Comparison of ENCODE assay signal across 7 mouse cellular contexts in the genomic region with DNA sequence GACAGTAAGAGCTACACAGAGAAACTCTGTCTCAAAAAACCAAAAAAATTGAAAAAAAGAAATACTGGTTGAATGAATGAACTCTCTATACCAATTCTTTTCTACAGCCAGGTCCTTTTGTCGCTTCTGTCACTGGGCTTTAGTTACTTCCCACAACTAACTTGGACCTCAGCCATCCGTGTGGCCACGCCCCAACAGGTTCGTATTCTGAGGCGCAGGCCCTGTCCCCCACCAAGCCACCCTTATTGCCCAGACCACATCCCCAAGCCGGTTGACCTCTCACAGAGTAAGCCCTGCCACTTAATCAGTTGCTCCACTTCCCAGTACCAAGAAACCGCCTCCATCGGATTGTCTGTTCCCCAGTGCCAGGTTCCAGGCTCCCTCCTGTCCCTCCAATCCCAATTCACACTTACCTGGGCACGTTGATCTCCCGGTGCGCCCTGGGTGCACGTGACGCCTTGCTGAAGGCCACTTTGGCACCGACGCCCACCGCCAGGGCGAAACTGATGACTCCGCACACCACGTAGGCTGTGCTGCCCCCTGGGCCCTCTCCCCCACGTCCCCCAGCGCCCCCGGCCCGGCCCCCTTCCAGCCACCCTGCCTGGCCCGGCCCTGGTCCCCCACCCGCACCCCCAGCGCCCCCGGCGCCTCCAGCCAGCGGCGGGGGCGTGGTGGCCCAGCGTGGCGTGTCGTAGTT. TPM values are rescaled to one million over a fixed set of nuclear protein-coding genes. Genes with fewer than 3 reads are reported as not detected.
A peak's percentile ranks its signal among the peaks of the same experiment; 100 is the strongest.
DNase-seq lines count a peak whose midpoint lies in the region; ATAC-seq and TF ChIP-seq lines count a peak whose summit lies in the region.

No protein-coding gene starts in this region.

- peak overlapping the region; percentile 42 for H3K4me2 ChIP-seq in liver, embryonic 14.5 days (ENCODE audit: low read depth)

- no peak for TF ChIP-seq EP300 in liver, embryonic 14.5 days (IDR thresholded peaks at IDR 0.05; ENCODE audit: low read depth)

- WGBS in hindbrain, embryonic 10.5 days, result 4% methylated on average over 34 of the region's 34 CpGs
- WGBS in liver, embryonic 14.5 days (ENCODE audit: insufficient replicate concordance), result 5% methylated on average over 34 of the region's 34 CpGs
- 24% methylated on average over 34 of the region's 34 CpGs for WGBS in olfactory bulb, adult 2 months

- H3K9me3 ChIP-seq in hindbrain, embryonic 10.5 days, result 0 out of 2 replicates have a peak, but pooled peaks cover 6% of the 10 kb centered on the region
- no peaks in the 10 kb centered on the region for H3K9me3 ChIP-seq in liver, embryonic 14.5 days (ENCODE audit: control insufficient read depth, low read length)

- H3K4me3 ChIP-seq in hindbrain, embryonic 10.5 days, result peak overlapping the region; percentile 68
- H3K4me3 ChIP-seq in liver, embryonic 14.5 days (ENCODE audit: insufficient read depth in 1 of 2, low read depth in 2 of 2, low read length in 2 of 2), result no peak overlapping the region
- H3K4me3 ChIP-seq in olfactory bulb, adult 2 months (ENCODE audit: insufficient read depth, low read depth, low read length), result peak overlapping the region; percentile 50

- no peak overlapping the region for H3K9ac ChIP-seq in liver, embryonic 14.5 days (replicated peaks)

- no peak for ATAC-seq in liver, embryonic 14.5 days (ENCODE audit: insufficient read depth)

- DNase-seq in lung, adult 18-20 months, result peak; percentile 67 to 69
- DNase-seq in lung, postnatal 25 days (ENCODE audit: low spot score), result no peak
- no peak for DNase-seq in hindbrain, embryonic 10.5 days (ENCODE audit: low spot score)
- no peak for DNase-seq in liver, embryonic 14.5 days (ENCODE audit: low read depth in 3 of 3, low spot score in 3 of 3)
- DNase-seq in left cerebral cortex, postnatal 4 days, result no peak
- DNase-seq in embryo, embryonic 10.5 days (ENCODE audit: low spot score), result no peak

- no peak for TF ChIP-seq CTCF in liver, embryonic 14.5 days (IDR thresholded peaks at IDR 0.05; ENCODE audit: low read depth)
- no peak for TF ChIP-seq CTCF in olfactory bulb, adult 2 months (IDR thresholded peaks at IDR 0.05; ENCODE audit: insufficient read depth, low read depth, low read length)

- peak overlapping the region; percentile 83 for H3K27ac ChIP-seq in hindbrain, embryonic 10.5 days
- no peak overlapping the region for H3K27ac ChIP-seq in liver, embryonic 14.5 days
- H3K27ac ChIP-seq in olfactory bulb, adult 2 months (ENCODE audit: insufficient read depth, low read depth, low read length), result no peak overlapping the region

- H3K4me1 ChIP-seq in hindbrain, embryonic 10.5 days (replicated peaks), result peaks cover 20% of the 10 kb centered on the region
- H3K4me1 ChIP-seq in liver, embryonic 14.5 days (replicated peaks; ENCODE audit: control insufficient read depth in 2 of 2, insufficient read depth in 2 of 2, low read length in 1 of 2), result no peaks in the 10 kb centered on the region
- peaks cover 17% of the 10 kb centered on the region for H3K4me1 ChIP-seq in olfactory bulb, adult 2 months (ENCODE audit: control insufficient read depth, insufficient read depth, low read length)

- H3K27me3 ChIP-seq in hindbrain, embryonic 10.5 days (ENCODE audit: insufficient read depth, poor library complexity, severe bottlenecking), result peaks cover 73% of the 10 kb centered on the region
- peaks cover 42% of the 10 kb centered on the region for H3K27me3 ChIP-seq in liver, embryonic 14.5 days (ENCODE audit: control insufficient read depth, insufficient read depth, low read length)

- no peaks in the 10 kb centered on the region for H3K36me3 ChIP-seq in hindbrain, embryonic 10.5 days
- H3K36me3 ChIP-seq in liver, embryonic 14.5 days (replicated peaks; ENCODE audit: control insufficient read depth, insufficient read depth, low read depth), result no peaks in the 10 kb centered on the region

- intact Hi-C loops in left cerebral cortex, postnatal 4 days (cut with DNase I), result no loop called here

- TF ChIP-seq POLR2A in olfactory bulb, adult 2 months (IDR thresholded peaks at IDR 0.05; ENCODE audit: insufficient read depth, low read depth, low read length), result no peak

RNA-seq across cellular contexts. Expression of a gene that starts 8.7 kb away (rescaled TPM):
- 0.68 and 1.8 TPM in 2 replicates for polyA plus RNA-seq in hindbrain, embryonic 10.5 days (2016; fragmentation: Nextera tagmentation; extraction: Ambion mirVana)
- polyA plus RNA-seq in liver, embryonic 14.5 days (2012; rRNA removed), result 0.01 and 0.14 TPM in 2 replicates
- polyA plus RNA-seq in liver, embryonic 14.5 days (2014; fragmentation: Nextera tagmentation; extraction: Ambion mirVana), result not detected in 2 replicates
- 146 TPM in 1 of 2 replicates, not detected in the other for polyA plus RNA-seq in olfactory bulb, adult 2 months (2012; ENCODE audit: insufficient read depth, insufficient read length, low replicate concordance, missing spikeins)
- total RNA-seq in left cerebral cortex, postnatal 4 days (2021), result 100 to 1,000 TPM; 112 to 126 TPM

RNA-seq across cellular contexts. Expression of a gene that starts 23.4 kb away (rescaled TPM):
- polyA plus RNA-seq in hindbrain, embryonic 10.5 days (2016; fragmentation: Nextera tagmentation; extraction: Ambion mirVana), result 414 and 452 TPM in 2 replicates
- polyA plus RNA-seq in liver, embryonic 14.5 days (2012; rRNA removed), result 186 and 265 TPM in 2 replicates
- 295 and 316 TPM in 2 replicates for polyA plus RNA-seq in liver, embryonic 14.5 days (2014; fragmentation: Nextera tagmentation; extraction: Ambion mirVana)
- polyA plus RNA-seq in olfactory bulb, adult 2 months (2012; ENCODE audit: insufficient read depth, insufficient read length, low replicate concordance, missing spikeins), result not detected in 2 replicates
- total RNA-seq in left cerebral cortex, postnatal 4 days (2021), result 100 to 1,000 TPM; 176 to 203 TPM

RNA-seq across cellular contexts. Expression of a gene that starts 34.3 kb away (rescaled TPM):
- polyA plus RNA-seq in hindbrain, embryonic 10.5 days (2016; fragmentation: Nextera tagmentation; extraction: Ambion mirVana), result 2.6 and 3.3 TPM in 2 replicates
- 1.6 and 2.4 TPM in 2 replicates for polyA plus RNA-seq in liver, embryonic 14.5 days (2012; rRNA removed)
- polyA plus RNA-seq in liver, embryonic 14.5 days (2014; fragmentation: Nextera tagmentation; extraction: Ambion mirVana), result 2.8 and 3.8 TPM in 2 replicates
- not detected in 2 replicates for polyA plus RNA-seq in olfactory bulb, adult 2 months (2012; ENCODE audit: insufficient read depth, insufficient read length, low replicate concordance, missing spikeins)
- total RNA-seq in left cerebral cortex, postnatal 4 days (2021), result 1 to 10 TPM; 1.2 to 1.9 TPM

RNA-seq across cellular contexts. Expression of a gene that starts 41.2 kb away (rescaled TPM):
- polyA plus RNA-seq in hindbrain, embryonic 10.5 days (2016; fragmentation: Nextera tagmentation; extraction: Ambion mirVana), result 0.73 and 0.82 TPM in 2 replicates
- polyA plus RNA-seq in liver, embryonic 14.5 days (2012; rRNA removed), result 6.6 and 6.7 TPM in 2 replicates
- polyA plus RNA-seq in liver, embryonic 14.5 days (2014; fragmentation: Nextera tagmentation; extraction: Ambion mirVana), result 0.56 and 0.86 TPM in 2 replicates
- polyA plus RNA-seq in olfactory bulb, adult 2 months (2012; ENCODE audit: insufficient read depth, insufficient read length, low replicate concordance, missing spikeins), result not detected in 2 replicates
- 1 to 10 TPM; 6.2 to 6.5 TPM for total RNA-seq in left cerebral cortex, postnatal 4 days (2021)

RNA-seq across cellular contexts. Expression of a gene that starts 43.1 kb away (rescaled TPM):
- polyA plus RNA-seq in hindbrain, embryonic 10.5 days (2016; fragmentation: Nextera tagmentation; extraction: Ambion mirVana), result 378 and 382 TPM in 2 replicates
- 237 and 307 TPM in 2 replicates for polyA plus RNA-seq in liver, embryonic 14.5 days (2012; rRNA removed)
- polyA plus RNA-seq in liver, embryonic 14.5 days (2014; fragmentation: Nextera tagmentation; extraction: Ambion mirVana), result 185 and 186 TPM in 2 replicates
- polyA plus RNA-seq in olfactory bulb, adult 2 months (2012; ENCODE audit: insufficient read depth, insufficient read length, low replicate concordance, missing spikeins), result not detected in 2 replicates
- 100 to 1,000 TPM; 603 to 645 TPM for total RNA-seq in left cerebral cortex, postnatal 4 days (2021)

Comparison
In these comparisons a context has a peak if more than half of its experiments do, and no peak if none do; other contexts are left out.
1. DNase-seq: peak in lung, adult 18-20 months (2 of 2); none in lung, postnatal 25 days (single experiment), hindbrain, embryonic 10.5 days (single experiment), liver, embryonic 14.5 days (0 of 3), left cerebral cortex, postnatal 4 days (single experiment) and embryo, embryonic 10.5 days (single experiment).
2. H3K4me3 ChIP-seq: peak in hindbrain, embryonic 10.5 days (single experiment) and olfactory bulb, adult 2 months (single experiment); none in liver, embryonic 14.5 days (0 of 2).
3. RNA of a gene that starts 8.7 kb away (polyA plus RNA-seq): 146 TPM in olfactory bulb, adult 2 months; 0.68 to 1.8 TPM in hindbrain, embryonic 10.5 days and 0.01 to 0.14 TPM in liver, embryonic 14.5 days; every median in the first group is over 10 times any median in the second.